Mouse (Mus musculus): Measurements from ENCODE around the gene Nthl1.

- TF ChIP-seq CTCF (IDR thresholded peaks at IDR 0.05; ENCODE audit: low read depth) (no peak), EP300 (IDR thresholded peaks at IDR 0.05; ENCODE audit: low read depth) (no peak)
These were observed 7.6 kb downstream of the Nthl1 start for GRCm38 (mm10) chr17:24640119-24640518.
